Comparison of ENCODE assay signal across 11 mouse cellular contexts in genomic region chr3:105935033-105935432, GRCm38 (mm10). TPM values are rescaled to one million over a fixed set of nuclear protein-coding genes. Genes with fewer than 3 reads are reported as not detected.
DNase-seq lines count a peak whose midpoint lies in the region; ATAC-seq and TF ChIP-seq lines count a peak whose summit lies in the region.
"Had no signal": no experiment of that assay in that cellular context is flagged by ENCODE, and none has a peak within 500 bp of the region (broad histone marks: within the 10 kb centered on the region; RNA-seq: fewer than 3 reads in every experiment).

No protein-coding gene starts in this region.

- H3K27me3 ChIP-seq in hindbrain, embryonic 14.5 days (ENCODE audit: control insufficient read depth, insufficient read depth, low read length): no peaks in the 10 kb centered on the region
- no peaks in the 10 kb centered on the region for H3K27me3 ChIP-seq in forebrain, embryonic 10.5 days (ENCODE audit: poor library complexity, severe bottlenecking)
- H3K27me3 ChIP-seq: forebrain, embryonic 15.5 days had no signal

- H3K4me2 ChIP-seq in hindbrain, embryonic 14.5 days (replicated peaks): no peak overlapping the region
- H3K4me2 ChIP-seq: forebrain, embryonic 15.5 days had no signal

- H3K9me3 ChIP-seq in hindbrain, embryonic 14.5 days (ENCODE audit: control insufficient read depth, low read length): no peaks in the 10 kb centered on the region
- H3K9me3 ChIP-seq in forebrain, embryonic 10.5 days: no peaks in the 10 kb centered on the region
- H3K9me3 ChIP-seq: forebrain, embryonic 15.5 days had no signal

- no peak overlapping the region for H3K9ac ChIP-seq in hindbrain, embryonic 14.5 days
- H3K9ac ChIP-seq: forebrain, embryonic 15.5 days; liver, postnatal 0 days had no signal

- ATAC-seq in hindbrain, embryonic 14.5 days (ENCODE audit: low FRiP score): no peak
- ATAC-seq: forebrain, embryonic 15.5 days; liver, postnatal 0 days had no signal

- H3K27ac ChIP-seq in hindbrain, embryonic 14.5 days: no peak overlapping the region
- H3K27ac ChIP-seq in forebrain, embryonic 10.5 days: no peak overlapping the region
- H3K27ac ChIP-seq: forebrain, embryonic 15.5 days had no signal

- H3K4me1 ChIP-seq in lung, adult 2 months (ENCODE audit: control insufficient read depth, insufficient read depth, low read length): peaks cover 4% of the 10 kb centered on the region; the same call in 1 of the 2 replicates
- H3K4me1 ChIP-seq in hindbrain, embryonic 14.5 days (replicated peaks; ENCODE audit: control insufficient read depth, insufficient read depth, low read length): no peaks in the 10 kb centered on the region
- no peaks in the 10 kb centered on the region for H3K4me1 ChIP-seq in forebrain, embryonic 10.5 days
- H3K4me1 ChIP-seq: forebrain, embryonic 15.5 days had no signal

- H3K4me3 ChIP-seq in lung, adult 2 months (replicated peaks; ENCODE audit: extremely low read depth, low read depth, low read length): no peak overlapping the region
- no peak overlapping the region for H3K4me3 ChIP-seq in hindbrain, embryonic 14.5 days (replicated peaks; ENCODE audit: low read length)
- no peak overlapping the region for H3K4me3 ChIP-seq in forebrain, embryonic 10.5 days
- H3K4me3 ChIP-seq: forebrain, embryonic 15.5 days had no signal

- H3K36me3 ChIP-seq in hindbrain, embryonic 14.5 days (replicated peaks; ENCODE audit: control insufficient read depth, insufficient read depth): peaks cover 4% of the 10 kb centered on the region
- H3K36me3 ChIP-seq in forebrain, embryonic 10.5 days (replicated peaks): peaks cover 27% of the 10 kb centered on the region

- intact Hi-C loops in left cerebral cortex, postnatal 14 days (cut with DNase I): no loop called here
- intact Hi-C loops in gastrocnemius, postnatal 14 days (cut with DNase I; ENCODE audit: low total_unique reads): no loop called here

- no peak for TF ChIP-seq CTCF in lung, adult 2 months (IDR thresholded peaks at IDR 0.05; ENCODE audit: insufficient read depth, low read length)

- DNase-seq in left cerebral cortex, postnatal 14 days (ENCODE audit: low spot score in 2 of 2): peak; percentile 18 to 43
- DNase-seq in left cerebral cortex, adult 18-20 months (ENCODE audit: low spot score in 2 of 2): no peak
- DNase-seq in adrenal gland, adult 8-10 months: peak; percentile 24
- peak; percentile 24 for DNase-seq in gastrocnemius, postnatal 14 days
- DNase-seq in lung, adult 2 months: peak; percentile 44
- no peak for DNase-seq in frontal cortex, postnatal 14 days (ENCODE audit: low spot score in 2 of 2)
- DNase-seq in hindbrain, embryonic 14.5 days (ENCODE audit: low spot score): no peak
- no peak for DNase-seq in forebrain, embryonic 10.5 days (ENCODE audit: extremely low spot score, low spot score)
- DNase-seq: liver, postnatal 0 days; thymus, postnatal 25 days had no signal

- no peak for TF ChIP-seq POLR2A in lung, adult 2 months (IDR thresholded peaks at IDR 0.05; ENCODE audit: borderline replicate concordance, extremely low read depth, low read depth, low read length)

- 35% methylated on average over 5 of the region's 5 CpGs for WGBS in lung, adult 2 months
- 83% methylated on average over 5 of the region's 5 CpGs for WGBS in hindbrain, embryonic 14.5 days
- 94% methylated on average over 5 of the region's 5 CpGs for WGBS in forebrain, embryonic 10.5 days

RNA-seq across cellular contexts. Expression of gene I830077J02Rik, which starts 2.6 kb away (rescaled TPM):
- 1 to 10 TPM in 1 of 2 experiments, under 1 TPM in 1; 0.95 to 1.6 TPM for total RNA-seq in left cerebral cortex, postnatal 14 days (2021)
- total RNA-seq in left cerebral cortex, adult 18-20 months (2021): 1 to 10 TPM; 1.6 to 1.8 TPM
- total RNA-seq in adrenal gland, adult 8-10 months (2022): 1 to 10 TPM in 3 of 4 experiments, under 1 TPM in 1; 0.24 to 1.7 (median 1.2) TPM
- total RNA-seq in gastrocnemius, postnatal 14 days (2021): under 1 TPM; 0.44 to 0.74 TPM
- polyA plus RNA-seq in lung, adult 2 months (2012; rRNA removed): 2.3 and 3.7 TPM in 2 replicates
- 0.17 and 0.46 TPM in 2 replicates for polyA plus RNA-seq in hindbrain, embryonic 14.5 days (2014; fragmentation: Nextera tagmentation; extraction: Ambion mirVana)
- polyA plus RNA-seq in forebrain, embryonic 10.5 days (2016; fragmentation: Nextera tagmentation; extraction: Ambion mirVana): 0.30 and 0.86 TPM in 2 replicates

RNA-seq across cellular contexts. Expression of gene Wdr77, which starts 24.1 kb away (rescaled TPM):
- total RNA-seq in left cerebral cortex, postnatal 14 days (2021): 10 to 100 TPM; 54.6 to 61.6 TPM
- 10 to 100 TPM; 43.4 to 53.4 TPM for total RNA-seq in left cerebral cortex, adult 18-20 months (2021)
- 10 to 100 TPM; 64.5 to 75.9 (median 73.4) TPM for total RNA-seq in adrenal gland, adult 8-10 months (2022)
- 10 to 100 TPM; 30.2 to 38.2 TPM for total RNA-seq in gastrocnemius, postnatal 14 days (2021)
- polyA plus RNA-seq in lung, adult 2 months (2012; rRNA removed): 16.7 and 31.0 TPM in 2 replicates
- 86.2 and 90.1 TPM in 2 replicates for polyA plus RNA-seq in hindbrain, embryonic 14.5 days (2014; fragmentation: Nextera tagmentation; extraction: Ambion mirVana)
- 202 and 207 TPM in 2 replicates for polyA plus RNA-seq in forebrain, embryonic 10.5 days (2016; fragmentation: Nextera tagmentation; extraction: Ambion mirVana)

RNA-seq across cellular contexts. Expression of gene Atp5f1, which starts 24.9 kb away (rescaled TPM):
- total RNA-seq in left cerebral cortex, postnatal 14 days (2021): 100 to 1,000 TPM; 295 to 299 TPM
- total RNA-seq in left cerebral cortex, adult 18-20 months (2021): 100 to 1,000 TPM; 247 to 264 TPM
- 100 to 1,000 TPM; 224 to 294 (median 271) TPM for total RNA-seq in adrenal gland, adult 8-10 months (2022)
- total RNA-seq in gastrocnemius, postnatal 14 days (2021): 100 to 1,000 TPM; 598 to 698 TPM
- polyA plus RNA-seq in lung, adult 2 months (2012; rRNA removed): 68.9 and 81.7 TPM in 2 replicates
- 577 and 604 TPM in 2 replicates for polyA plus RNA-seq in hindbrain, embryonic 14.5 days (2014; fragmentation: Nextera tagmentation; extraction: Ambion mirVana)
- polyA plus RNA-seq in forebrain, embryonic 10.5 days (2016; fragmentation: Nextera tagmentation; extraction: Ambion mirVana): 475 and 481 TPM in 2 replicates

RNA-seq across cellular contexts. Expression of gene Ovgp1, which starts 38.5 kb away (rescaled TPM):
- total RNA-seq in left cerebral cortex, postnatal 14 days (2021): 1 to 10 TPM; 1.3 to 1.6 TPM
- 1 to 10 TPM; 2.0 to 2.4 TPM for total RNA-seq in left cerebral cortex, adult 18-20 months (2021)
- 1 to 10 TPM in 3 of 4 experiments, under 1 TPM in 1; 0.93 to 2.4 (median 1.6) TPM for total RNA-seq in adrenal gland, adult 8-10 months (2022)
- under 1 TPM; 0.60 to 0.86 TPM for total RNA-seq in gastrocnemius, postnatal 14 days (2021)
- polyA plus RNA-seq in lung, adult 2 months (2012; rRNA removed): 0.68 and 1.4 TPM in 2 replicates
- 4.0 and 4.1 TPM in 2 replicates for polyA plus RNA-seq in hindbrain, embryonic 14.5 days (2014; fragmentation: Nextera tagmentation; extraction: Ambion mirVana)
- polyA plus RNA-seq in forebrain, embryonic 10.5 days (2016; fragmentation: Nextera tagmentation; extraction: Ambion mirVana): 2.4 TPM in 2 replicates

Comparison
In these comparisons a context has a peak if more than half of its experiments do, and no peak if none do; other contexts are left out.
1. DNase-seq: peak in left cerebral cortex, postnatal 14 days (2 of 2), adrenal gland, adult 8-10 months (single experiment), gastrocnemius, postnatal 14 days (single experiment) and lung, adult 2 months (single experiment); none in left cerebral cortex, adult 18-20 months (0 of 2), frontal cortex, postnatal 14 days (0 of 2), hindbrain, embryonic 14.5 days (single experiment) and forebrain, embryonic 10.5 days (single experiment).